Mouse (Mus musculus) MEL (cell line): ENCODE results near the gene Krtap28-10. TPM values are rescaled to one million over a fixed set of nuclear protein-coding genes. Genes with fewer than 3 reads are reported as not detected.
"Not testable (repeated sequence)": the region's sequence is repeated elsewhere in the genome, so short reads cannot be mapped to it uniquely, and the experiment has no call there.

Source experiments
- DNase-seq: peaks from one replicate; pipeline ENCODE4 v3.0.0; 2011; ENCODE audit warnings: low read depth, low spot score
- H3K27ac ChIP-seq: 2 replicates; pipeline ENCODE4 v1.5.1; 2012; ENCODE audit warnings: low read depth, mild to moderate bottlenecking, control low read depth, low read length, moderate library complexity; ENCODE audit not compliant: control insufficient read depth
- H3K27me3 ChIP-seq, 2 experiments: fragments of 150-350 bp in 1 of 2; sonication (generic) in 1 of 2; 2 replicates each; pipeline ENCODE4 v1.6.1; 2012; ENCODE audit warnings: low read length in 2 of 2, mild to moderate bottlenecking in 2 of 2, improper control_type of control experiment in 1 of 2, moderate library complexity in 1 of 2; ENCODE audit not compliant: insufficient read depth in 2 of 2, control insufficient read depth in 1 of 2
- H3K36me3 ChIP-seq, 2 experiments: 2 replicates each; pipeline ENCODE4 v1.6.1; 2012 to 2014; ENCODE audit warnings: low read length in 2 of 2, improper control_type of control experiment in 1 of 2, inconsistent platforms in 1 of 2, mild to moderate bottlenecking in 1 of 2; ENCODE audit not compliant: insufficient read depth in 2 of 2, control insufficient read depth in 1 of 2
- H3K4me1 ChIP-seq, 2 experiments: fragments of 150-350 bp in 1 of 2; sonication (generic) in 1 of 2; 2 replicates each; pipeline ENCODE4 v1.6.1; 2012; ENCODE audit warnings: low read length in 2 of 2, improper control_type of control experiment in 1 of 2, mild to moderate bottlenecking in 1 of 2; ENCODE audit not compliant: insufficient read depth in 2 of 2, control insufficient read depth in 1 of 2
- H3K4me3 ChIP-seq, 2 experiments: fragments of 150-350 bp in 1 of 2; sonication (generic) in 1 of 2; 2 replicates each; pipeline ENCODE4 v1.5.1; 2012; ENCODE audit warnings: low read depth in 2 of 2, low read length in 2 of 2, mild to moderate bottlenecking in 2 of 2, moderate library complexity in 2 of 2, control low read depth in 1 of 2, improper control_type of control experiment in 1 of 2; ENCODE audit not compliant: control insufficient read depth in 1 of 2, insufficient read depth in 1 of 2
- H3K79me2 ChIP-seq: 2 replicates; pipeline ENCODE4 v1.6.1; 2012; ENCODE audit warnings: mild to moderate bottlenecking, low read length, moderate library complexity; ENCODE audit not compliant: control insufficient read depth, poor library complexity, insufficient read depth
- H3K9ac ChIP-seq: 2 replicates; pipeline ENCODE4 v1.6.1; 2012; ENCODE audit warnings: low read depth, mild to moderate bottlenecking, control low read depth, low read length, moderate library complexity; ENCODE audit not compliant: control insufficient read depth, poor library complexity, severe bottlenecking
- H3K9me3 ChIP-seq: fragments of 150-350 bp; sonication (generic); replicated peaks from 2 replicates; pipeline ENCODE4 v1.6.1; 2012; ENCODE audit warnings: mild to moderate bottlenecking, low read length, improper control_type of control experiment, moderate library complexity; ENCODE audit not compliant: insufficient read depth
- CHD1 ChIP-seq: IDR thresholded peaks from 2 replicates; pipeline ENCODE4 v1.6.1; 2012; ENCODE audit warnings: low read depth, mild to moderate bottlenecking, inconsistent platforms, low read length, improper control_type of control experiment
- CHD2 ChIP-seq: IDR thresholded peaks from 2 replicates; pipeline ENCODE4 v1.6.1; 2011; ENCODE audit warnings: low read length, improper control_type of control experiment
- E2F4 ChIP-seq: IDR thresholded peaks from 2 replicates; pipeline ENCODE4 v1.6.1; 2011; ENCODE audit warnings: low read depth, low read length, improper control_type of control experiment, borderline replicate concordance
- EP300 ChIP-seq, 2 experiments: IDR thresholded peaks; 2 replicates each; pipeline ENCODE4 v1.6.1; 2011; ENCODE audit warnings: improper control_type of control experiment in 2 of 2, low read length in 2 of 2, low read depth in 1 of 2, mild to moderate bottlenecking in 1 of 2
- ETS1 ChIP-seq: IDR thresholded peaks from 2 replicates; pipeline ENCODE4 v1.6.1; 2012; ENCODE audit warnings: low read depth, mild to moderate bottlenecking, inconsistent platforms, low read length, improper control_type of control experiment, moderate library complexity
- HCFC1 ChIP-seq: IDR thresholded peaks from 2 replicates; pipeline ENCODE4 v1.6.1; 2012; ENCODE audit warnings: low read depth, mild to moderate bottlenecking, inconsistent platforms, low read length, improper control_type of control experiment, moderate library complexity
- JUND ChIP-seq: IDR thresholded peaks from 2 replicates; pipeline ENCODE4 v1.6.1; 2011; ENCODE audit warnings: low read depth, mild to moderate bottlenecking, improper control_type of control experiment, low read length
- MAX ChIP-seq: IDR thresholded peaks from 2 replicates; pipeline ENCODE4 v1.6.1; 2011; ENCODE audit warnings: low read length, improper control_type of control experiment
- MEF2A ChIP-seq: IDR thresholded peaks from 2 replicates; pipeline ENCODE4 v1.6.1; 2014; ENCODE audit warnings: low read depth, mild to moderate bottlenecking, inconsistent platforms, low read length, improper control_type of control experiment; ENCODE audit not compliant: poor library complexity, insufficient replicate concordance, severe bottlenecking; ENCODE audit errors: extremely low read depth
- MYB ChIP-seq: IDR thresholded peaks from 2 replicates; pipeline ENCODE4 v1.6.1; 2011; ENCODE audit warnings: mild to moderate bottlenecking, low read depth, low read length, improper control_type of control experiment
- MYC ChIP-seq: IDR thresholded peaks from 2 replicates; pipeline ENCODE4 v1.6.1; 2011; ENCODE audit warnings: low read depth, mild to moderate bottlenecking, low read length, improper control_type of control experiment, moderate library complexity
- NELFE ChIP-seq: IDR thresholded peaks from 2 replicates; pipeline ENCODE4 v1.6.1; 2011; ENCODE audit warnings: low read depth, low read length, improper control_type of control experiment
- RAD21 ChIP-seq: IDR thresholded peaks from 2 replicates; pipeline ENCODE4 v1.6.1; 2011; ENCODE audit warnings: mild to moderate bottlenecking, low read depth, low read length, improper control_type of control experiment
- SIN3A ChIP-seq: IDR thresholded peaks from 2 replicates; pipeline ENCODE4 v1.6.1; 2012; ENCODE audit warnings: low read length, improper control_type of control experiment, inconsistent platforms
- TAL1 ChIP-seq: IDR thresholded peaks from 2 replicates; pipeline ENCODE4 v1.6.1; 2012; ENCODE audit warnings: mild to moderate bottlenecking, inconsistent platforms, low read length, moderate library complexity, mixed read lengths
- TBP ChIP-seq: IDR thresholded peaks from 2 replicates; pipeline ENCODE4 v1.8.0; 2011; ENCODE audit warnings: low read depth, low read length, improper control_type of control experiment
- UBTF ChIP-seq: IDR thresholded peaks from 2 replicates; pipeline ENCODE4 v1.6.1; 2012; ENCODE audit warnings: low read depth, mild to moderate bottlenecking, inconsistent platforms, low read length, improper control_type of control experiment, moderate library complexity, borderline replicate concordance; ENCODE audit not compliant: insufficient read depth
- ZC3H11A ChIP-seq: IDR thresholded peaks from 2 replicates; pipeline ENCODE4 v1.6.1; 2012; ENCODE audit warnings: low read depth, mild to moderate bottlenecking, inconsistent platforms, low read length, improper control_type of control experiment
- ZKSCAN1 ChIP-seq: IDR thresholded peaks from 2 replicates; pipeline ENCODE4 v1.6.1; 2012; ENCODE audit warnings: low read depth, mild to moderate bottlenecking, inconsistent platforms, low read length, improper control_type of control experiment, moderate library complexity
- polyA plus RNA-seq, 2 experiments: library from polyadenylated mRNA; stranded (reverse) in 1 of 2; unstranded in 1 of 2; fragments of >175 nt in 1 of 2; fragments of >200 nt in 1 of 2; gene quantifications; 2 replicates each; pipeline versions ENCODE4 v1.2.1 to v1.2.4; 2012; ENCODE audit warnings: low replicate concordance in 2 of 2, low read depth in 1 of 2; ENCODE audit not compliant: insufficient read length in 2 of 2, insufficient read depth in 1 of 2, missing spikeins in 1 of 2
- total RNA-seq: library from RNA; depleted of rRNA; stranded (reverse); fragments of 300-350 nt; gene quantifications from 2 replicates; pipeline ENCODE4 v1.2.3, GENCODE M21; 2012

The Krtap28-10 gene
- total and polyA plus RNA-seq, 3 experiments: not detected

- no peak overlapping the region for H3K4me3 ChIP-seq
- no peaks in the 10 kb centered on the region for H3K79me2 ChIP-seq
- H3K9me3 ChIP-seq: no peaks in the 10 kb centered on the region
- DNase-seq: no peak
- H3K36me3 ChIP-seq: no peaks in the 10 kb centered on the region
- H3K9ac ChIP-seq: no peak overlapping the region
- H3K27ac ChIP-seq: no peak overlapping the region
- H3K27me3 ChIP-seq: no peaks in the 10 kb centered on the region
- TF ChIP-seq ZC3H11A (no peak), ZKSCAN1 (no peak), MAX (no peak)
- H3K4me1 ChIP-seq: no peaks in the 10 kb centered on the region
Measured at GRCm38 (mm10) chr1:83007471-83007870, 34.8 kb downstream of the Krtap28-10 start.

- no peaks in the 10 kb centered on the region for H3K27me3 ChIP-seq
- H3K4me1 ChIP-seq: no peaks in the 10 kb centered on the region
- H3K9ac ChIP-seq: no peak overlapping the region
- no peaks in the 10 kb centered on the region for H3K36me3 ChIP-seq
- TF ChIP-seq HCFC1 (no peak), MAX (no peak), MYC (no peak), NELFE (no peak), TAL1 (no peak), UBTF (no peak), CHD2 (no peak), JUND (no peak), EP300 (IDR thresholded peaks at IDR 0.05; ENCODE audit: low read depth in 1 of 2, low read length in 2 of 2) (no peak), MYB (no peak), SIN3A (no peak), E2F4 (no peak), ETS1 (no peak), CHD1 (no peak), TBP (no peak), RAD21 (no peak), MEF2A (no peak)
- no peaks in the 10 kb centered on the region for H3K79me2 ChIP-seq
- no peak overlapping the region for H3K27ac ChIP-seq
- no peak overlapping the region for H3K4me3 ChIP-seq
- DNase-seq: no peak
- H3K9me3 ChIP-seq: no peaks in the 10 kb centered on the region
Measured at GRCm38 (mm10) chr1:83006218-83007179, 35.8 kb downstream of the Krtap28-10 start.

DNA sequence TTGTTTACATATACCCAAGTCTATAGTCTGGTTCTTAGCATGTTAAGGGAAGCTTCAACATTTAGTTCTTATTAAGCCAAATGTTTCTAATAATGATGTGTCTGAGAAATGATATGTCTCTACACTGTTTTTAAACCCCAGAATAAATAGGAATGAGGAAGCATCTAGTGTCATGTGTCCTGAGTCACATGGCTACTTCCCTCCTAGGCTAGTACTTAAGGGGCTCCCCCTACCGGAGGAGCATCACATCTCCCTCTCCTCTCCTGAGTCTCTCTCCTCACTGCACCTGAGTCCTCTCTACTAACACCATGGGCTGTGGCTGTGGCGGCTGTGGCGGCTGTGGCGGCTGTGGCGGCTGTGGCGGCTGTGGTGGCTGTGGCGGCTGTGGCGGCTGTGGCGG, 42.0 kb downstream of the Krtap28-10 start, which contains the start of gene Gm47959:
TSS of gene Gm47959 (plus strand) at position 243 of the 400 bp plus-strand sequence.
- H3K79me2 ChIP-seq, H3K4me3 ChIP-seq, H3K27ac ChIP-seq, H3K9me3 ChIP-seq, DNase-seq, H3K36me3 ChIP-seq, H3K4me1 ChIP-seq, H3K27me3 ChIP-seq, H3K9ac ChIP-seq: not testable (repeated sequence)
